Mouse (Mus musculus): ENCODE data around the gene Sema4g.
A peak's percentile ranks its signal among the peaks of the same experiment; 100 is the strongest.

The Sema4g gene

DNA sequence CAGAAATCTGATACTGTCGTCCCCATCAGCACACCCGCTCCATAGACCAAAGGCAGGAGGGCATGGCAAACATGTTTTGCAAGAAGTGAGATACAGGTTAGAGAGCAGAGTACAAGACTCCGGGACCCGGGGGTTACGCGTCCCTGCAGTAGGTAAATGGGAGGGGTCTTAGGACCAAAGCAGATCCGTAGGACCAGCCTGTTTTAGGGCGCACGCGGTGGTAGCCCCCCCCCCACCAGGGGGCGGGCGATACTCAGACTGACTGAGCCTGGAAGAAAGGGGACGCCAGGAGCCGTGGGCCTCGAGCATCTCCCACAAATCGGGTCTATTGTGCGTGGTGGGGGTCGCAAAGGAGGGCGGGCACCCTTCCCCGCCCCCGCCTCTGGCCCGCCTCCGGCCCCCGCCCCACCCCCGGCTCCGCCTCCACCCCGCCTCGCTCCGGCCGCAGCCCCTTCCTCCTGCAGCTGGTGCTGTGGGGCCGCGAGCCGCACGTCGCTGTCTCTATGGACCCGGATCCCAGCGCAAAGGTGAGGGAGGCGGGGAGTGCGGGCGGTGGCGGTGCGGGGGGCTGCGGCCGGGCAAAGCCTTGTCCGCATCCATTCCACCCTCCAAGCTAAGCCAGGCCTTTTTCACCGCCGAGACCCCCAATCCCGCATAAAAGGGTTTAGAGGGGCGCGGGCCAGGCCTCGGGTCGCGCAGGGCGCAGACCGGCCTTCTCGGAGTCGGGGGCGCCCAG, at the start of gene Sema4g:
Gene Sema4g, plus strand, starts transcription at position 271 of the 736 bp plus-strand sequence.
- DNase-seq: peak; percentile 31

DNA sequence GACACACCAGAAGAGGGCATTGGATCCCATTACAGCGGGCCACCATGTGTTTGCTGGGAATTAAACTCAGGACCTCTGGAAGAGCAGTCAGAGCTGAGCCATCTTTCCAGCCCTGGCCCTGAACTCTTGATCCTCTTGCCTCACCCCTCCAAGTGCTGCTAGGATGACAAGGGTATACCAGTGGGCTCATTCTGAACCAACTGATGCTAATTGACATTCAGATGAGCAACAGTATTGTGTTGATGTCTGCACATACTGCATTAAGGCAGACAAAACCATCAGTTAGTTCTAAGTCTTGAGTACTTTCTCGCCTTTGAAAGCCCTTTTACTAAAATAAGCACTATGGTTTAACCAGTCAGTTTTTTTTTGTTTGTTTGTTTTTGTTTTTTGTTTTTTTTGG, 29.3 kb upstream of the Sema4g start:
- DNase-seq: no peak

- DNase-seq: no peak
Measured at GRCm38 (mm10) chr19:44965978-44966377, 22.9 kb upstream of the Sema4g start.

DNA sequence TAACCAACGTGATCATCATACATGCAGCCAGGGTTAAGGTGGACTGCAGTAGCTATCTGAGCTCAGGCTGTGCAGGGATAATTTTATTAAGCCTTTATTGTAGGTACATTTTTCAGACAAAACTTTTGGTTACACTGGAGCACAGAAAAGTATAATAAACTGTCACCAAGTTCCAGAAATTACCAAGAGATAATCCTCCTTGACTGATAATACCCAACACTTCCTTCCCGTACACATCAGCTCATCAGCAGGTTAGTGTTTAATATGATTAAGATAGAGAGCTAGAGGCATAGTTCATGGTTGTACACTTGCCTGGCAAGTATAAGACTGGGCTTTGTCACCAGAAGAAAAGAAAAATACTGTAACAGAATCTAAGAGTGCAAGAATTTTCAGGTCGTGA, 20.6 kb upstream of the Sema4g start:
- DNase-seq: no peak

DNA sequence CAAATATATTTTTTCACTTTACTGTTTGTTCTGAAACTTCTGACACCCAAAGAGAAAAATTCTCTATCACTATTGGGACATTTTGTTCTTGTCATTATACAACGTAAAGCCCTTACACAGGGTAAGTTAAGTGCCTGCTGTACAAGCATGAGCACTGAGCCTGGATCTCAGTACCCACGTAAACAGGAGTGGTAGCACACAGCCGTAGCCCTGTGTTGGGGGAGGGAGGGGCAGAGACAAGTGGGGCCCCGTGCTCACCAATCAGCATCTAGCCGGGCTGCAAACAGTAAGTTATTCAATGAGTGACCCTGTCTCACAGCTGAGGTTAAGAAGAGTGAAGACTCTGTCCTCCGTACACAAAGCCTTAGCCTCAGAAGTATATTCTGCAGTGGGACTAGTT, 12.3 kb upstream of the Sema4g start:
- no peak for DNase-seq

GRCm38 (mm10) chr19:44977148-44977547, 11.8 kb upstream of the Sema4g start:
- no peak for DNase-seq

GRCm38 (mm10) chr19:44980787-44981186, 8.1 kb upstream of the Sema4g start:
- no peak for DNase-seq

DNA sequence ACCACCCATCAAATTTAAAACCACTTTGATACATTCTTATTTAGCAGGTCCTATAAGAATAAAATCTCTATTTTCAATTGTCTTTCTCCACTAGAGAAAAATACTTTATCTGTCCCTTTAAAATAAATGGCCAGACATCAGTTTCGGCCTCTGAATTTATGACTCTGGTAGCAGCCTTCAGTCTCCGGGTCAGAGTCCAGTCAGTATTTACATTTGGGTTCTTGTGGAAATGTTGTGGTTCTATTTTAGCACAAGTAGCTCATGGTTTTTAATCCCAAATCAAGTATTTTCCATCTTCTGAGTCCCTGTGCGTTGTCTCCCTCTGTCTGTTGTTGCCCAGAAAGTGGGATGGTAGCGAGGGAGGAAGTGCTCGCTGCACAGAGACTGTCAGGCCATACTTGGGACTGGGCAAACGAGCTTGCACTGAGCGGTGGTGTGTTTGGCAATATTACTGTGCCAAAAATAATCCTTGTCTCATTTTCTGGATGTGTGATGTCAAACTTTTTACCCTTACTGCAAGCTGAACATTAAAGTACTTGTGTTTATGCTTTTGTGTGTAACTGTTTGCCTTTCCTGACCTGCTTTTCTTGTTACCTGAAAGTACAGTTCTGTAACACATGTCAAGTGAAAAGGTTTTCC, 6.3 kb upstream of the Sema4g start:
- peak; percentile 6 for DNase-seq

GRCm38 (mm10) chr19:44983366-44983765, 5.5 kb upstream of the Sema4g start:
- DNase-seq: peak; percentile 17

DNA sequence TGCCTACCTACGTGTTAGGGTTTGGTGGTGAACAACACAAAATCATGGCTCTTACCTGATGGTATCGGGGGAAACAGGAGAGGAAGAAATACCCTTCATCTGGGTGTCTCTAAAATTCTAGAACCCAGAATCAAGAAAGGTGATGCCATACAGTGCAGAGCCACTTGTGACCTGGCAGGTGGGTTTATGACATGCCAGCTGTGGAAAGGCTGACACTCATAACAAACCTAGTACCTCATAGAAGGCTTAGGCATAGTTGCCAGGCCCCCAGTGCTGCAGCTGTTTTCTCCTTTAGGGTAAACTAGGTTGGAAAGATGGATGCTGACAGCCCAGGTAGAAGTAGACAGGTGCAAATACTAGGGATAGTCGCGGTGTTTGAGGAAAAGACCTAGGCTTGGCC, 4.5 kb upstream of the Sema4g start:
- no peak for DNase-seq

DNA sequence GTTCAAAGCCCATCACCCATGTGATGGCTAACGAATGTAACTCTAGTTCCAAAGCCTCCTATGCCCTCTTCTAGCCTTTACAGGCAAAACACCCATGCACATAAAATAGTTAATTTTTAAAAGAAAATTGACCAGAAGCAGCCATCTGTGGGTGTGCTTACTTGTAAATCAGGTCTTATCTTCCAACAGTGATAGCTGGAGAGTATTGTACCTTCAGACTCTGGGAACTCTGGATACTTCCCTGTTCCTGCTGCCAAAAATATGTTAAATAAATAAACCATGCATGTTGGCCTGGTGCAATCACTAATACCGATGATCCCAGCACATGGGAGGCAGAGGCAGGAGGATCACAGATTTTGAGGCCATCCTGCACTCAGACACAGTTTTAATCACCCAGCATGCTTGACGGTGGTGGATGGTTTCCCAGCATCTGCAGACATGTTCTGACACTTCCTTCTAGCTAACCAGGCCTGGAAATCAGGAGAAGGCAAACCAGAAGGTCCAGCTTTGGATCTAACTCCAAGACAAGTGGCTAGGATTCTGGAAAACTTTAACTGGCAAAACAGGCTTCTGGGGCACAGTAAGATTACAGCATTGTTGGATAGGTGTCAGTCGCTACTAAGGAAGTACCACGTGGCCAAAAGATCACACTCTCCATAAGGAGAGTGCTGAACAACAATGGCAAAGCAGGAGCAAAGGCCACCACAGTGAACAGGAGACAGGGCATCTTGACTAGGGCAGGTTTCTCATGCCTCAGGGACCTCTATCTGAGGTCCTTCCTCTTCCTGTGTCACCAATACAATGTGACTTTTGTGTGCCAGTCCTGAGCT, 3.5 kb upstream of the Sema4g start:
- DNase-seq: peak; percentile 41

GRCm38 (mm10) chr19:44987004-44987403, 1.9 kb upstream of the Sema4g start:
- peak; percentile 5 for DNase-seq

- DNase-seq: no peak
Measured at GRCm38 (mm10) chr19:44987851-44988250, 1.1 kb upstream of the Sema4g start.

DNA sequence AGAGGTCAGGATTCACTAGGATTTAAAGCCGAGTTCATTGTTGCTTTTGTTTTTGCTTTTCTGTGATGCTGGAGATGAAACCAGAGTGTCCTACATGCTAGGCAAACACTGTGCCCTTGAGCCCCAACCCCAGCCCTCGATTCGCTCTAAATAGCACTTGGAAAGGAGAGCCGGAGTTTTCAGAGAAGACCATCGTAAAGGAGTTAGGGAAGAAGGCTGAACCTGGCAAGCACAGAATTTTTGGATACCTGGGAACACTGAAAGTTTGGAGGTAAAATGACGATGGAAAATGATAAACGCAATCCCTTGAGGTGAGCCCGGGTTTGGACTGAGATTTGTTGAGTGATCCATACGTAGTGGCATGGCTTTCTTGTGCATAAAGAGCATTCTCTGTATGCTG, 580 bp upstream of the Sema4g start:
- no peak for DNase-seq

- DNase-seq: peak; percentile 81
Measured at GRCm38 (mm10) chr19:44989567-44990495, 930 bp downstream of the Sema4g start.

GRCm38 (mm10) chr19:44991031-44991430, 2.1 kb downstream of the Sema4g start:
- DNase-seq: peak; percentile 60

- DNase-seq: peak; percentile 22
Measured at GRCm38 (mm10) chr19:44992246-44992645, 3.3 kb downstream of the Sema4g start.

- no peak for DNase-seq
Measured at GRCm38 (mm10) chr19:44992712-44993111, 3.8 kb downstream of the Sema4g start.

DNA sequence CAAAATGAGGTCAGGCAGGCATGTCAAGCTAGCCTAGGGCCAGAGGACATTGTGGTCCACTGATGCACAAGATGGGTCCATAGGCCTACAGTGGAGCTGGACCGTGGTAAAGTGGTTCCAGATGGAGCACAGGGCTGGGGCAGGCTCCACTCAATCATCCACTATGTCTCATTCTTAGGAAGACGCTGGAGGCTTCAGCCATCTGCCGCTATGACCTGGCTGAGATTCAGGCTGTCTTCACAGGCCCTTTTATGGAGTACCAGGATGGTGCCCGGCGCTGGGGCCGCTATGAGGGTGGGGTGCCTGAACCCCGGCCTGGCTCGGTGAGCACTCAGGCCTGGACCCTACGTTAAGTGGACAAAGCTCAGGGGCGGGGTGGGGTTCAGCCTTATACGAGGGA, 8.9 kb downstream of the Sema4g start:
- no peak for DNase-seq

GRCm38 (mm10) chr19:44999647-45000046, 10.7 kb downstream of the Sema4g start:
- DNase-seq: no peak

- DNase-seq: no peak
Measured at GRCm38 (mm10) chr19:45002301-45002700, 13.4 kb downstream of the Sema4g start.

- no peak for DNase-seq
Measured at GRCm38 (mm10) chr19:45003740-45004516, 15.0 kb downstream of the Sema4g start.
